Comparison of ENCODE assay signal across 8 mouse cellular contexts in the genomic region with DNA sequence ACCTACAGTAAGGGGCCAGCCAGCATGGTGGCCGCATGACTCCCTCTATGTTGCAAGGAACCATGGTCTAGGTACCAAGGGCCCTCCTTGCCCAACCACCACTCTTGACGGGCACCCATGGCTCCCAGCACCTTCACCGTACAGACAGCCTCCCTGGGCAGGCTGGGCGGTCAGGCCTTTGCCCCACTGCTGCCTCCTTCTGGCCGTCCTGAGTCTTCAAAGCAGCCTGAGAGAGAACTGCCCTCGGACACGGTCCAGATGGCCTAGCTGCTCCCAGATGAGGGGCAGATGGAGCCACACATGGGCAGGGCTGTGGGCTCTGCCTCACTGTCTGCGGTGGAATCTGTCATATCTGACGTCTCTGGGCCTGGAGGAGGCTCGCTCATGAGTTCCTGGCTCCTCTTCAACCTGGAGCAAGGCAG. TPM values are rescaled to one million over a fixed set of nuclear protein-coding genes. Genes with fewer than 3 reads are reported as not detected.
DNase-seq lines count a peak whose midpoint lies in the region; ATAC-seq and TF ChIP-seq lines count a peak whose summit lies in the region.
"Had no signal": no experiment of that assay in that cellular context is flagged by ENCODE, and none has a peak within 500 bp of the region (broad histone marks: within the 10 kb centered on the region; RNA-seq: fewer than 3 reads in every experiment).

No protein-coding gene starts in this region.

- WGBS in forebrain, postnatal 0 days, result 52% methylated on average over 10 of the region's 10 CpGs
- 57% methylated on average over 10 of the region's 10 CpGs for WGBS in neural tube, embryonic 12.5 days

- peak overlapping the region; percentile 58 for H3K27ac ChIP-seq in layer of hippocampus, adult 2 months
- H3K27ac ChIP-seq in forebrain, postnatal 0 days (ENCODE audit: low read depth, low read length), result no peak overlapping the region
- no peak overlapping the region; the same call in 1 of the 2 replicates for H3K27ac ChIP-seq in neural tube, embryonic 12.5 days
- H3K27ac ChIP-seq: limb, embryonic 13.5 days had no signal

- H3K27me3 ChIP-seq in forebrain, postnatal 0 days (ENCODE audit: insufficient read depth, low read length), result no peaks in the 10 kb centered on the region
- no peaks in the 10 kb centered on the region for H3K27me3 ChIP-seq in neural tube, embryonic 12.5 days (replicated peaks)
- H3K27me3 ChIP-seq: limb, embryonic 13.5 days had no signal

- ATAC-seq in forebrain, postnatal 0 days, result no peak
- ATAC-seq in neural tube, embryonic 12.5 days (ENCODE audit: low FRiP score, low read depth), result peak; percentile 61
- ATAC-seq in megakaryocyte progenitor cell, adult 5-6 weeks (replicated peaks; ENCODE audit: poor library complexity), result no peak

- H3K4me1 ChIP-seq in forebrain, postnatal 0 days (ENCODE audit: insufficient read depth), result no peaks in the 10 kb centered on the region
- no peaks in the 10 kb centered on the region; the same call in 1 of the 2 replicates for H3K4me1 ChIP-seq in neural tube, embryonic 12.5 days

- H3K4me3 ChIP-seq in layer of hippocampus, adult 2 months, result no peak overlapping the region
- no peak overlapping the region for H3K4me3 ChIP-seq in forebrain, postnatal 0 days (ENCODE audit: low read depth, low read length)
- H3K4me3 ChIP-seq in neural tube, embryonic 12.5 days, result no peak overlapping the region
- H3K4me3 ChIP-seq: limb, embryonic 13.5 days had no signal

- no peak overlapping the region for H3K9ac ChIP-seq in forebrain, postnatal 0 days
- no peak overlapping the region for H3K9ac ChIP-seq in neural tube, embryonic 12.5 days
- H3K9ac ChIP-seq: limb, embryonic 13.5 days had no signal

- DNase-seq in layer of hippocampus, adult 2 months (ENCODE audit: low spot score in 2 of 2), result peak in 1 of 2 experiments; percentile 49
- DNase-seq in layer of hippocampus, adult 9-11 months, result no peak
- peak; percentile 70 for DNase-seq in cerebellum, adult 9-11 months
- DNase-seq in forebrain, postnatal 0 days, result no peak
- DNase-seq in right cerebral cortex, postnatal 4 days, result no peak

- peak; percentile 72 for TF ChIP-seq CTCF in layer of hippocampus, adult 2 months (conservative IDR thresholded peaks at IDR 0.05)
- peak; percentile 51 for TF ChIP-seq CTCF in forebrain, postnatal 0 days (IDR thresholded peaks at IDR 0.05; ENCODE audit: low read depth)

- H3K36me3 ChIP-seq in forebrain, postnatal 0 days (ENCODE audit: insufficient read depth), result peaks cover 20% of the 10 kb centered on the region; the same call in 1 of the 2 replicates
- peaks cover 34% of the 10 kb centered on the region for H3K36me3 ChIP-seq in neural tube, embryonic 12.5 days

- H3K4me2 ChIP-seq in forebrain, postnatal 0 days (ENCODE audit: low read depth), result no peak overlapping the region
- no peak overlapping the region for H3K4me2 ChIP-seq in neural tube, embryonic 12.5 days (replicated peaks)
- H3K4me2 ChIP-seq: limb, embryonic 13.5 days had no signal

- no peaks in the 10 kb centered on the region for H3K9me3 ChIP-seq in forebrain, postnatal 0 days (ENCODE audit: low read length)
- no peaks in the 10 kb centered on the region for H3K9me3 ChIP-seq in neural tube, embryonic 12.5 days
- H3K9me3 ChIP-seq: limb, embryonic 13.5 days had no signal

RNA-seq across cellular contexts. Expression of a gene that starts 18.2 kb away (rescaled TPM):
- total RNA-seq in layer of hippocampus, adult 2 months (2021), result 10 to 100 TPM; 51.5 to 52.0 TPM
- total RNA-seq in forebrain, postnatal 0 days (2014; rRNA removed), result 121 and 125 TPM in 2 replicates
- polyA plus RNA-seq in forebrain, postnatal 0 days (2015; fragmentation: Nextera tagmentation; extraction: Ambion mirVana), result 112 and 142 TPM in 2 replicates
- polyA plus RNA-seq in neural tube, embryonic 12.5 days (2016; fragmentation: Nextera tagmentation; extraction: Ambion mirVana), result 425 and 434 TPM in 2 replicates
- total RNA-seq in megakaryocyte progenitor cell, adult 5-6 weeks (2015), result not detected in 2 replicates
- total RNA-seq in megakaryocyte progenitor cell, adult 5-6 weeks (2017), result not detected in 2 replicates

Comparison
In these comparisons a context has a peak if more than half of its experiments do, and no peak if none do; other contexts are left out.
1. RNA of a gene that starts 18.2 kb away (total RNA-seq): 121 to 125 TPM in forebrain, postnatal 0 days and 51.5 to 52.0 TPM in layer of hippocampus, adult 2 months; not detected in megakaryocyte progenitor cell, adult 5-6 weeks; every median in the first group is over 10 times any median in the second.